Mouse (Mus musculus) neural tube, embryonic 13.5 days (tissue): ENCODE measurements around the gene Vps13d. TPM values are rescaled to one million over a fixed set of nuclear protein-coding genes. Genes with fewer than 3 reads are reported as not detected.

Source experiments
- ATAC-seq: fragments of 200-750 bp; cut with Nextera tagmentation; 2 replicates; pipeline ENCODE4 v1.8.0; 2017; ENCODE audit warnings: low read depth, mild to moderate bottlenecking, moderate TSS enrichment, moderate library complexity
- H3K27ac ChIP-seq: fragments of 300-500 bp; sonication (generic); replicated peaks from 2 replicates; pipeline ENCODE4 v1.5.1; 2015; ENCODE audit warnings: moderate library complexity, mild to moderate bottlenecking, inconsistent platforms
- H3K27me3 ChIP-seq: fragments of 300-500 bp; sonication (generic); 2 replicates; pipeline ENCODE4 v1.6.1; 2015; ENCODE audit warnings: mild to moderate bottlenecking, inconsistent platforms
- H3K36me3 ChIP-seq: fragments of 300-500 bp; sonication (generic); 2 replicates; pipeline ENCODE4 v1.6.1; 2015; ENCODE audit warnings: mild to moderate bottlenecking, inconsistent platforms
- H3K4me1 ChIP-seq: fragments of 300-500 bp; sonication (generic); replicated peaks from 2 replicates; pipeline ENCODE4 v1.6.1; 2015; ENCODE audit warnings: inconsistent platforms
- H3K4me2 ChIP-seq: fragments of 300-500 bp; sonication (generic); 2 replicates; pipeline ENCODE4 v1.6.1; 2015; ENCODE audit warnings: inconsistent platforms, mild to moderate bottlenecking, moderate library complexity
- H3K4me3 ChIP-seq: fragments of 300-500 bp; sonication (generic); 2 replicates; pipeline ENCODE4 v1.5.1; 2015; ENCODE audit warnings: mild to moderate bottlenecking, inconsistent platforms
- H3K9ac ChIP-seq: fragments of 300-500 bp; sonication (generic); 2 replicates; pipeline ENCODE4 v1.6.1; 2015; ENCODE audit warnings: moderate library complexity, mild to moderate bottlenecking, inconsistent platforms
- H3K9me3 ChIP-seq: fragments of 300-500 bp; sonication (generic); 2 replicates; pipeline ENCODE4 v1.6.1; 2016; ENCODE audit warnings: inconsistent platforms
- WGBS: fragments of 180-500 bp; shearing (Covaris S2); methylation state at CpG from one replicate; pipeline ENCODE4 v1.1.7; 2015; 5-methylcytosine and 5-hydroxymethylcytosine counted together
- polyA plus RNA-seq: library from polyadenylated mRNA; unstranded; fragments of >200 nt; fragmentation: Nextera tagmentation; extraction: Ambion mirVana; gene quantifications from 2 replicates; pipeline ENCODE4 v1.2.1, GENCODE M21; 2015

Vps13d gene
- polyA plus RNA-seq, 1 experiment from 2014 or later = 6.3 TPM

- H3K36me3 ChIP-seq = peaks cover 81% of the 10 kb centered on the region
- 83% methylated on average over 1 of the region's 1 CpGs for WGBS
- no peak overlapping the region for H3K9ac ChIP-seq
- no peak overlapping the region for H3K4me3 ChIP-seq
- ATAC-seq = no peak
- H3K27ac ChIP-seq = no peak overlapping the region
- no peak overlapping the region for H3K4me2 ChIP-seq
- no peaks in the 10 kb centered on the region for H3K27me3 ChIP-seq
- H3K4me1 ChIP-seq = no peaks in the 10 kb centered on the region
- H3K9me3 ChIP-seq = no peaks in the 10 kb centered on the region
Observed at GRCm38 (mm10) chr4:145099344-145099743, 95.5 kb downstream of the Vps13d start.

- Histone ChIP-seq H3K4me3 (no peak overlapping the region), H3K9ac (no peak overlapping the region), H3K27me3 (no peaks in the 10 kb centered on the region), H3K9me3 (no peaks in the 10 kb centered on the region), H3K4me2 (no peak overlapping the region), H3K27ac (no peak overlapping the region), H3K4me1 (no peaks in the 10 kb centered on the region), H3K36me3 (peaks cover 86% of the 10 kb centered on the region)
- 93% methylated on average over 3 of the region's 3 CpGs for WGBS
- ATAC-seq = no peak
Observed at GRCm38 (mm10) chr4:145097974-145098373, 96.8 kb downstream of the Vps13d start.

- ATAC-seq = no peak
- Histone ChIP-seq H3K9me3 (no peaks in the 10 kb centered on the region), H3K36me3 (peaks cover 88% of the 10 kb centered on the region), H3K4me3 (no peak overlapping the region), H3K4me2 (no peak overlapping the region), H3K9ac (no peak overlapping the region), H3K27me3 (no peaks in the 10 kb centered on the region), H3K4me1 (no peaks in the 10 kb centered on the region), H3K27ac (no peak overlapping the region)
- WGBS = 78% methylated on average over 5 of the region's 5 CpGs
Observed at GRCm38 (mm10) chr4:145096481-145097039, 98.2 kb downstream of the Vps13d start.

GRCm38 (mm10) chr4:145086509-145086908 is 108.3 kb downstream of the Vps13d start:
- Histone ChIP-seq H3K4me2 (no peak overlapping the region), H3K27me3 (no peaks in the 10 kb centered on the region), H3K36me3 (peaks cover 81% of the 10 kb centered on the region), H3K4me3 (no peak overlapping the region), H3K9ac (no peak overlapping the region), H3K9me3 (no peaks in the 10 kb centered on the region), H3K4me1 (no peaks in the 10 kb centered on the region), H3K27ac (no peak overlapping the region)
- ATAC-seq = no peak
- 89% methylated on average over 4 of the region's 4 CpGs for WGBS

- H3K4me3 ChIP-seq = no peak overlapping the region
- no peak overlapping the region for H3K4me2 ChIP-seq
- no peaks in the 10 kb centered on the region for H3K27me3 ChIP-seq
- ATAC-seq = no peak
- 92% methylated on average over 2 of the region's 2 CpGs for WGBS
- H3K27ac ChIP-seq = no peak overlapping the region
- H3K9ac ChIP-seq = no peak overlapping the region
- peaks cover 81% of the 10 kb centered on the region for H3K36me3 ChIP-seq
- H3K4me1 ChIP-seq = no peaks in the 10 kb centered on the region
- H3K9me3 ChIP-seq = no peaks in the 10 kb centered on the region
Observed at GRCm38 (mm10) chr4:145079324-145079723, 115.5 kb downstream of the Vps13d start.

GRCm38 (mm10) chr4:145074276-145074675 is 120.5 kb downstream of the Vps13d start:
- no peak for ATAC-seq
- WGBS = 91% methylated on average over 2 of the region's 2 CpGs
- H3K27ac ChIP-seq = no peak overlapping the region
- H3K4me2 ChIP-seq = no peak overlapping the region
- no peak overlapping the region for H3K4me3 ChIP-seq
- H3K36me3 ChIP-seq = peaks cover 86% of the 10 kb centered on the region
- no peaks in the 10 kb centered on the region for H3K4me1 ChIP-seq
- no peak overlapping the region for H3K9ac ChIP-seq
- H3K27me3 ChIP-seq = no peaks in the 10 kb centered on the region
- no peaks in the 10 kb centered on the region for H3K9me3 ChIP-seq

- no peaks in the 10 kb centered on the region for H3K4me1 ChIP-seq
- no peak overlapping the region for H3K4me2 ChIP-seq
- no peaks in the 10 kb centered on the region for H3K27me3 ChIP-seq
- WGBS = 92% methylated on average over 7 of the region's 7 CpGs
- ATAC-seq = no peak
- H3K9me3 ChIP-seq = no peaks in the 10 kb centered on the region
- no peak overlapping the region for H3K9ac ChIP-seq
- H3K36me3 ChIP-seq = peaks cover 85% of the 10 kb centered on the region
- no peak overlapping the region for H3K4me3 ChIP-seq
- H3K27ac ChIP-seq = no peak overlapping the region
Observed at GRCm38 (mm10) chr4:145073728-145074127, 121.1 kb downstream of the Vps13d start.

GRCm38 (mm10) chr4:145071942-145072341 is 122.9 kb downstream of the Vps13d start:
- no peak overlapping the region for H3K4me2 ChIP-seq
- H3K4me3 ChIP-seq = no peak overlapping the region
- ATAC-seq = no peak

GRCm38 (mm10) chr4:145067019-145067680 is 127.7 kb downstream of the Vps13d start:
- ATAC-seq = peak; percentile 84
- 22% methylated on average over 6 of the region's 6 CpGs for WGBS
- Histone ChIP-seq H3K36me3 (peaks cover 68% of the 10 kb centered on the region), H3K4me3 (no peak overlapping the region), H3K27me3 (no peaks in the 10 kb centered on the region), H3K9me3 (no peaks in the 10 kb centered on the region), H3K27ac (peak overlapping the region; percentile 42; the same call in 1 of the 2 replicates), H3K4me2 (no peak overlapping the region), H3K4me1 (peaks cover 15% of the 10 kb centered on the region), H3K9ac (0 out of 2 replicates have a peak overlapping the region, but pooled peaks have one; percentile 5)

More at GRCm38 (mm10) chr4:145071942-145072341, 122.9 kb downstream of the Vps13d start:
- WGBS = 93% methylated on average over 7 of the region's 7 CpGs
- Histone ChIP-seq H3K27ac (no peak overlapping the region), H3K27me3 (no peaks in the 10 kb centered on the region), H3K36me3 (peaks cover 76% of the 10 kb centered on the region), H3K9ac (no peak overlapping the region), H3K9me3 (no peaks in the 10 kb centered on the region), H3K4me1 (peaks cover 9% of the 10 kb centered on the region)

GRCm38 (mm10) chr4:145066336-145067018 is 128.3 kb downstream of the Vps13d start:
- peaks cover 68% of the 10 kb centered on the region for H3K36me3 ChIP-seq
- no peaks in the 10 kb centered on the region for H3K27me3 ChIP-seq
- no peak overlapping the region for H3K4me2 ChIP-seq
- no peak overlapping the region for H3K9ac ChIP-seq
- 0 out of 2 replicates have a peak overlapping the region, but pooled peaks have one; percentile 5 for H3K27ac ChIP-seq
- WGBS = 41% methylated on average over 7 of the region's 7 CpGs
- peaks cover 15% of the 10 kb centered on the region for H3K4me1 ChIP-seq
- ATAC-seq = no peak
- H3K9me3 ChIP-seq = no peaks in the 10 kb centered on the region
- H3K4me3 ChIP-seq = no peak overlapping the region

- 87% methylated on average over 2 of the region's 2 CpGs for WGBS
- Histone ChIP-seq H3K27ac (no peak overlapping the region), H3K9me3 (no peaks in the 10 kb centered on the region), H3K9ac (no peak overlapping the region), H3K4me2 (no peak overlapping the region), H3K4me3 (no peak overlapping the region), H3K36me3 (peaks cover 88% of the 10 kb centered on the region), H3K27me3 (no peaks in the 10 kb centered on the region), H3K4me1 (peaks cover 6% of the 10 kb centered on the region; the same call in 1 of the 2 replicates)
- no peak for ATAC-seq
Observed at GRCm38 (mm10) chr4:145058749-145059442, 135.9 kb downstream of the Vps13d start.

GRCm38 (mm10) chr4:145056346-145056745 is 138.5 kb downstream of the Vps13d start:
- Histone ChIP-seq H3K9ac (no peak overlapping the region), H3K9me3 (no peaks in the 10 kb centered on the region), H3K27ac (no peak overlapping the region), H3K36me3 (peaks cover 87% of the 10 kb centered on the region), H3K4me2 (no peak overlapping the region), H3K27me3 (no peaks in the 10 kb centered on the region), H3K4me1 (peaks cover 23% of the 10 kb centered on the region), H3K4me3 (no peak overlapping the region)
- WGBS = 94% methylated on average over 3 of the region's 3 CpGs
- no peak for ATAC-seq
